Mouse (Mus musculus): ENCODE results near the gene Cmbl. TPM values are rescaled to one million over a fixed set of nuclear protein-coding genes. Genes with fewer than 3 reads are reported as not detected.
A peak's percentile ranks its signal among the peaks of the same experiment; 100 is the strongest.
"Not testable (repeated sequence)": the region's sequence is repeated elsewhere in the genome, so short reads cannot be mapped to it uniquely, and the experiment has no call there.

Cmbl gene
- total RNA-seq, 2 experiments from 2014 or later, result 6.5 TPM; not detected in 1

DNA sequence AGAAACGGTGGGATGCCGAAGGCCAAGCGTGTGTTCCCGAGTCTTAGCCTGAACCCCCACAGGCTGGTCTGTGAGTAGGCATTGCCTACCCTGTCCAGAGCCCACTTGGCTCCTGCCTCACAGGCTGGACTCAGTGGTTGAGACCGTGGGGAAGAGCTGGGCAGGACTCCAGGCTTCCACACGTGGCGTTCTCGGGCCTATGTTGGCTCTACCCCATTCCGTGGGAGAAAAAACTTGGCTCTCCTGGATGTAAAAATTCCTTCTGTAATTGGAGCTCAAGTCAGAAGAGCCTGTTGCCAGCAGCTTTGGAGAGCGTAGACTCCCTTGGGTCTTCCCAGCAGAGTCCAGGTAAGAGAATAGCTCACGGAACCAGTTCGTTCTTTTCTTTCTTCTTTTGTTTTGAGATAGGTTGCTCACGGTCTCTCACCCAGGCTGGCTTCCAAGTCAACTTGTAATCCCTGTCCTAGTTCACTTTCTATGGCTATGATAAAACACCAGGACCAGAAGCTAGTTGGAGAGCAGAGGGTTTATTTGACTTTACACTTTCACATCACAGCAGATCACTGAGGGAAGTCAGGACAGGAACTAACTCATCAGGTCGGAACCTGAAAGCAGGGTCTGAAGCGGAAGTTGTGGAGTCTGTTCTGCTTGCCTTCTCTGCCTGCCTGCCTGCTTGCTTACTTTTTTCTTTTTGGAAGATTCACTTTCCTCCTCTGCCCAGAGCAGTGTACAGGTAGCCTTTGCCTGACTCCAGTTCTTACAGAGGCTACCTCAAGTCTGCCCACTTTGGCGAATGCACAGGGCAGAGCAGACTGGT lies 6.9 kb downstream of the Cmbl start:
- no peak for ATAC-seq (replicated peaks; ENCODE audit: low FRiP score, poor library complexity, severe bottlenecking)

DNA sequence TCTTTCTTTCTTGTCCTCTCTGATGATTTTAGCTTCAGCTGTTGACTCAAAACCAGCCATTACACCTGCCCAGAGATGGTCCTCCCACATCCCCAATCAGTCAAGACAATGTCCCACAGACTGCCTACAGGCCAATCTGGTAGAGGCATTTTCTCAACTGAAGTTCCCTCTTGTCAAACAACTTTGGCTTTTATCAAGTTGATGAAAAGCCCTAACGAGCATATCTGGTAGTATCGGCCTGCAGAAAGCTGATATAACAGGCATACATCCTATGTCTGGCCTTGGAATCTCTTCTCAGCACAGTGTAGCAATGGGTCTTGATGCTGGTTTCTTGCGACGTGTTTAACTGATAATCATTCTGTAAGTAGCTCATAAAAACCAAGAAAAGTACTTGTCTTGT lies 8.1 kb downstream of the Cmbl start:
- ATAC-seq (replicated peaks; ENCODE audit: low FRiP score, poor library complexity, severe bottlenecking), result no peak

DNA sequence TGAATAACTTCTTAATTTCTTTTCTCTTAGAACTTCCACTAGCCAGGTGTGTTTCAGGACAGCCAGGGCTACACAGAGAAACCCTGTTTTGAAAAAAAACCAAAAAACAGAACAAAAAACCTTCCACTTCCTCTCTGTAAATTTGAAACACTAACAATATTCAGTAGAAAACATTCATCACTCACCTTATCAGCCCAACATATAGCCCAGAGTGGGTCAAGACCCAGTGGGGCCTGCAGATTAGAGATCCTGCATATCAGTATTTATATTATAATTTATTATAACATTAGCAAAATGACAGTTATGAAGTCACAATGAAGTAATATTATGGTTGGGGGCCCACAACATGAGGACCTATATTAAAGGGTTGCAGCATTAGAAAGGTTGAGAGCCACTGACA lies 8.5 kb downstream of the Cmbl start:
- no peak for ATAC-seq (replicated peaks; ENCODE audit: low FRiP score, poor library complexity, severe bottlenecking)

DNA sequence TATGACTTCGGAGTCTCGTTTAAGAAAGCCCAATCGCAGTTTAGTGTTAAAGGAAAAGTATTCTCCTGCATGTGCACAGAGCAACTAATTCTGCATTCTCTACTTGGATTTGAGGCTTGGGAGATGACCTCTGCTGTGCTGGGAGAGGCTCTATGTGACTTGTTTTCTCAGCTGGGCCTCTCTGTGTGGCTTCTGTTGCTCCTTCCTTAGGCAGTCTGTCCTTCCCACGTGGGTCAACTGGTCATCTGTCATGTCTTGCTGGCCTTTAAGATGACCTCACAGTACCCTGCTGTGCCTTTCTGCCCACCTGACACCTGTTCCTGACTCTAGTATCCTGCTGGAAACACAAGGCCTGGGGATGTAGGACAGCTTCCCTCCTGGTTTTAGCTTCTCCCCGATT lies 10.9 kb downstream of the Cmbl start:
- no peak for ATAC-seq (replicated peaks; ENCODE audit: low FRiP score, poor library complexity, severe bottlenecking)

DNA sequence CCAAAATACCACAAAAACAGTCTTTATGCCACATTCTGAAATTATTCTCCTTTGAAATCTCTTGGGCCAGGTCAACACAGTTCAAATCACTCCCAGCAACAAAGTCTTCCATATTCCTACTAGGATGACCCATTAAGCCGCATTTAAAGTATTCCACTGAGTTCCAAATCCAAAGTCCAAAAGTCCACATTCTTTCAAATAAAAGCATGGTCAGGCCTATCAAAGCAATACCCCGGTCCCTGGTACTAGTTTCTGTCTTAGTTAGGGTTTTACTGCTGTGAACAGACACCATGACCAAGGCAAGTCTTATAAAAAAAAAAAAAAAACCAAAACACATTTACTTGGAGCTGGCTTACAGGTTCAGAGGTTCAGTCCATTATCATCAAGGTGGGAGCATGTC lies 15.9 kb downstream of the Cmbl start:
- ATAC-seq (replicated peaks; ENCODE audit: low FRiP score, poor library complexity, severe bottlenecking), result not testable (repeated sequence)

DNA sequence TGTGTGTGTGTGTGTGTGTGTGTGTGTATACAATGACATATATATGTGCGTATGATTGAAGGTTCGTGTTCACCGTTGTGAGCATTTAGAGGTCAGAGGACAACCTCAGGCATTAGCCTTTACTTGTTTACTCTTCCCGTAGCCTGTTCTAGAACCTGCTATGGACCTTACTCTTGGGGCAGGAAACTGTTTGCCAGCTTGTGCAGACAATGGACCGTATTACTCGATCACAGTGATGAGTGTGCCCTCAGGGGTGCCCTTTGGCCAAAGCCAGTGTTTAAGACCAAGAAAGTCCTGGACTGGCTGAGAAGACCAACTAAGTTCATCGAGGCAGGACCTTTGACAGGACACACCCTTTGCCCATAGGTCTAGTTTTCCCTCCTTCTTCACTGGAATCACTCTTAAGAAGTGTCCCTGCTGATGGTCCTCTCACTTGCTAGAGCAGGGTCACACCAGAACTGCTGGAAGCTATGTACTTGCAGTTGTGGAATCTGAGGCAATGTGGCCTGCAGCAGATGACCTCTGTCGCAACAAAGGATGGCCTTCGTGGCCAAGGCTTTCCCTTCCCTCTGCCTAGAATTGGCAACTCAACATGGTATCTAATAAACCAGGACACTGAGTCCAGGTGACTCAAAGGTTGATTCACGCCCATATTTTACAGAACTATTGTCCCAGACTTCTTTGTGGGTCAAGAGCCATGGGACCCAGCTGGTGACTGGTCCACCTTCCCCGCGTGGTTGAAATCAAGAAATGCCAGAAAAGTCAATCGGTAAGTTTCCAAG lies 18.3 kb downstream of the Cmbl start:
- ATAC-seq (replicated peaks; ENCODE audit: low FRiP score, poor library complexity, severe bottlenecking), result no peak

DNA sequence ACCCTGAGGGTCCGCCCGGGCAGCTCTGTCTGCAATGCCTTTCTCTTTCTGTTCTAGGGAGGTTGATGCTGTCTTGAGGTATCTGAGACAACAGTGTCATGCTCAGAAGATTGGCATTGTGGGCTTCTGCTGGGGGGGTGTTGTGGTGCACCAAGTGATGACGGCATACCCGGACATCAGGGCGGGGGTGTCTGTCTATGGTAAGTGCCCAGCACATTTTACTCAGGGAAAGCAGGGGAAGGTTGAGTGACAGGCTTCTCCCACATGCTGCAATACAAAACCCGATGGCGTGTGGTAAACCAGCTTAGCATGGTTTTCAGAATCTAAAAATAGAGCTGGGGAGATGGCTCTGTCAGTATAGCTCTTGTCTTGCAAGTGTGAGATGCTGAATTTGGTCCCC lies 20.0 kb downstream of the Cmbl start:
- ATAC-seq (replicated peaks; ENCODE audit: low FRiP score, poor library complexity, severe bottlenecking), result no peak

DNA sequence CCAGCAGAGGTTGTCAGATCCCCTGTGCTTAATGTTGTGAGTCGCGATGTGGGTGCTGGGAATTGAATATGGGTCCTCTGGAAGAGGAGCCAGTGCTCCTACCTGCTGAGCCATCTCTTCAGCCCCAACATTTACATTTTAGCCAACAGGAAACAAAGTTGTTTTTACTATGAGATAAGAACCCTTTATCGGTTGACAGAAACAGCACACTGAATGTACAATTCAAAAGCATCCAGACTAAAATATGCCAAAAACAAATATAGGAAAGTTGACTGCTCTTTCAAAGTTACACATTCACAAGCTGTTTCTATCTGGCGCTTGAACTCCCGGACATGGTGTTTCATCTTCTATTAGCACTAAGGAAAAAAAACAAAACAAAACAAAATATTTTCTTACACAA lies 20.9 kb downstream of the Cmbl start:
- no peak for ATAC-seq (replicated peaks; ENCODE audit: low FRiP score, poor library complexity, severe bottlenecking)

DNA sequence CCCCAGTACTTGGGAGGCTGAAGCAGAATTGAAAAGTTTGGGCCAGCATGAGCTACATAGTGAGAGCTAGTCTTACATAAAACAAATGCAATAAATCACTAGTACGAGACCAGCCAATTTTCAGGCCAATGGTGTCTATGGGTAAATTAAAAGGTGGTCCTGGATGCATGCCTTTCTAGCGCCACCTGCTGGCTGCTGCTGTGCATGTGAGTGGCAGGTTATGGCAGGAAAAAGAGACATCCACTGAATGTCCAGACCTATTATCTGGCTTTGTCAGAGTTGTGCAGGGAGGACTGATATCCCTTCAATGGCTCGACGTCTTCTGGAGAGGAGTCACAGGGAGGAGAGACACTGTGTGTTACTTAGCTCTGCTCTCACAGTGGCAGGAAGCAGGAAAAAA lies 21.3 kb downstream of the Cmbl start:
- peak; percentile 84 for ATAC-seq (replicated peaks; ENCODE audit: low FRiP score, poor library complexity, severe bottlenecking)

DNA sequence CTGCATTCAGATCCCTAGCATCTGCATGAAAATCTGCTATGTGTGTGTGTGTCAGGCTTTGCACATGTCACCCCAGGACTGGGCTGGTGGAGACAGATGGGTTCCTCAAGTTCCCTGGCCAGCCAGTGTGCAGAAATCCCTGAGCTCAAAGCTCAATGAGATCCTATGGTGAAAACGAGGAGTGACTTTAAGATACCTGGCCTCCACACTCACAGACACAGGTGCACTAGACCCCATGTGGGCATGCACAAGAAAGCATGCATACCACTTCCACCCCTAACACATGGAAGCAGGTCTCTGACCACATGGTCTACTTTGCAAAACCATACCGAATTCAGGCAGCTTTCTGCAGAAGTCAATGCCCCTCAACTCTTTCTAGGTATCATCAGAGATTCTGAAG lies 22.6 kb downstream of the Cmbl start:
- ATAC-seq (replicated peaks; ENCODE audit: low FRiP score, poor library complexity, severe bottlenecking), result no peak

DNA sequence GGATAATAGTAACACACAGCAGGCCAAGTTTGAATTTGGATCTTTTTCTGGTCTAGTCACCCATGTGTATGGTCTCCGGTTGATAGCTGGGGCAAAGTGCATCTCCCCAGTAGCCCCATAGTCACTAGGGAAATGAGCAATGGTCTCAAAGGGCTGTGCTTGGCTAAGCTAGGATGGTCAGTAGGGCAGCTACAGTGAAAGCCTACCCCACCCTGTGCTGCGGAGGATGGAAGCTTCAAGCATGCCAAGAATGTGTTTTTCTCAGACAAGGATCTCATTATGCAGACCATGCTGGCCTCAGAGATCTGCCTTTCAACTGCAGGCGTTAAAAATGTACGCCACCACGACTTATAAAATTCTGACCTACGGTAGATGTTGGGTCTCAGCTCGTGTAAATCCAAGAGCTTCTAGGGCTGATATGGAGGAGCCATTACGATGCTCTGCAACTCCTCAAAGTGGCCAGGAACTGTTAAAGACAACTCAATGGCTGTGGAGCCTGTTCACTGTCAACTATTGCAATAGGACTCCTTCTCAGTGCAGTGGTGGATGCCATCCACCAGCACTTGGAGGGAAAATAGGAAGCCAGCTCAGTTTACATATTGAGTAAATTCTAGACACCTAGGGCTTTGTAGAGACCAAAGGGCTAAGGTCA lies 23.9 kb downstream of the Cmbl start:
- ATAC-seq (replicated peaks; ENCODE audit: low FRiP score, poor library complexity, severe bottlenecking), result no peak

DNA sequence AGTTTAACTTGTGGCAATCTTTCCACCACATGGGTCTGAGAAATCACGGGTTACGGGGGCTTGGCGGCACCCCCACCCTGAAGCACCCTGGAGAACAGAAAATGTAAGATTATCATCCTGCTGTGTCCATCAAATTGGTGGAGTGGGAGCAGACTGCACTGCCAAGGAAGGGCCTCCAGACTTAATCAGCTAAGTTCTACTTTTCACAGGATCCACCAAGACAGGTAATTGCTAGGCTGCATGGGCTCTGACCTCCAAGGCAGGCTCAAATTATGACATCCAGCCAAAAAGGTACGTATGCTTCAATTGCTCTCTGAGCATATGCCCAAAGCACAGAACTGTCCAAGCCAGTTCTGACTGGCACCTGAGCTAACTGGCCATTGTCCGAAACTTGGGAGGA lies 25.0 kb downstream of the Cmbl start:
- ATAC-seq (replicated peaks; ENCODE audit: low FRiP score, poor library complexity, severe bottlenecking), result no peak

DNA sequence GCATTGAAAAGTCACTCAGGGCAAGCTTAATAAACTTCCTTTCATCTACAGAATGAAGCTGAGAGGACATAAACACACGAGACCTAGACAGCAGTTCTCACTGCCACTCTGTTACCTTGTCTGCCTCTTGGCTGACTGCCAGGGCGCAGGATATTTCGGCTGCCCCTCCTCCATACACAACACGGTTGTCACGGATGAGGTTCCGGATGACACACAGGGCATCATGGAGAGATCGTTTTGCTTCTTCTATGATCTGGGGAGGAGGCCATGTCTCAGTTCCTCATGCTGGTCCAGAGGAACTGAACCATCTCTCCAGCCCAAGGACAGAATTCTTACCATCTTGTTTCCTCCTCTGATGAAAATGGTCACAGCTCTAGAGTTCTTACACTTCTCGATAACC lies 27.3 kb downstream of the Cmbl start:
- no peak for ATAC-seq (replicated peaks; ENCODE audit: low FRiP score, poor library complexity, severe bottlenecking)

DNA sequence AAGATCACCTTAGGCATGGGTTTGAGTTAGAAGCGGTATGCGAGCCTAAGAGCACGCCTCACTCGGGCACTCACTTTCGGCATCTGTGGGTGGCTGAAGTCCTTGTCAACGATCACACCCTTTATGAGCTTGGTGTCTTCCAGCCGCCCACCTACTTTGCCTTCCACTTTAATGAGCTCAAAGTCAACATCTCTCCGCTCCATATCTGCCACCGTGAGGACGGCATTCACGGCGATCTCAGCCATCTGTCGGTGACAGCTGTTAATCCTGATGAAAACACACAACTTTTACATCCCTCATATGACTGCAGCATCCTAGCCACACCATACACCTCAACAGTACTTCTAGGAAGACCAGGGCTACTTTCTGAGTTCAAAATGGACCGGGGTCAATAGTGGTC lies 29.1 kb downstream of the Cmbl start:
- no peak for ATAC-seq (replicated peaks; ENCODE audit: low FRiP score, poor library complexity, severe bottlenecking)

DNA sequence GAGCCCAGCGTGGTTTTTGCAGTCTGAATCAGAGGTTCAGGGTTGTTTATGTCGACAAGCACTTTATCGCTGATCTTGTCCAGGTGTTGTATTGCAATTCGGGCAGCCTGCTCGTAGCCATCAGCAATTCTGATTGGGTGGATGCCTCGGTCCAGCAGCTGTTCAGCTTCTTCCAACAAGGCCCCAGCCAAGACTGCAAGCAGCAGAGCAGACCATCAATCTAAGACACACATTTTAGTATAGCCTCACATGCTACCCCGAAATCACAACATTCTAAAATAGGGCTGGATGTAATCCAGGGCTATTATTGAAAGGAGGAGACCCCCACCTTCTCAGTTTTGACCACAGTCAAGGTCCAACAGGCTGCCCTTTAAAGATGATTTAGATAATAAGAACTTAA lies 30.5 kb downstream of the Cmbl start:
- ATAC-seq (replicated peaks; ENCODE audit: low FRiP score, poor library complexity, severe bottlenecking), result no peak

DNA sequence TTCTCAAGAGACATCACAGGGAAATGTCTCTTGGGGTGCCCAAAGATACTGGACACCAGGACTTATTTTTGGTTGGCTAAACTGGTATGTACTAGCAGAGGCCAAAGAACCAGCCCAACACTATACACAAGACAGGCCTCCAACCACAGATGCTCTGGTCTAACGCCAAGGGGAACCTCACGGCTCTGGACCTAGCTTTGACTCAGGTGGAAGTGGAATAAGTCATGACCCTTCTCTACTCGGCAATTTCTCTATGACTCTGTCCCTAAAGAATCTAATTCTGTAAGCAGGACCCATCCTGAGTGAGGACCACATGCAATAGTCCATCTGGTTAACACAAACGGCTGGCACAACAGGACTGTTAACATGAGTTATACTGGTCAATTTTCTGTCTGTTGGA lies 34.6 kb downstream of the Cmbl start:
- ATAC-seq (replicated peaks; ENCODE audit: low FRiP score, poor library complexity, severe bottlenecking), result no peak

DNA sequence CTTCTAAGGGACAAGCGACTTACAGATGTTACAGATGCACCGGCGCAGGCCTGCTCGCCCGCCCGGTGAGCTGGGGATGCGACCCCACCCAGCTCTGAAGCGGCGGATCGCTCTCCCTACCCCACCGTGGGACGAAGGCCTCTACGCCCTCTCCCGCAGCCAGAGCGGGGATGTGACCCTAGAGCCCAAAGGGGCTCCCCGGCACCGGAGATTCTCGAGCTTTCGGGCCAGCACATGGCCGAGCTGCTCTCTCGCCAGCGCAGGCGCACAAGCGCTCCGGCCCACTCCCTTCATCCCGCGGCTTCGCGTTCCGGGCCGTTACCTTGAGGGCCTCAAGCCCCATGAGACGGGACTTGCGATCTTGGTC lies 36.1 kb downstream of the Cmbl start:
- ATAC-seq (replicated peaks; ENCODE audit: low FRiP score, poor library complexity, severe bottlenecking), result peak; percentile 78

DNA sequence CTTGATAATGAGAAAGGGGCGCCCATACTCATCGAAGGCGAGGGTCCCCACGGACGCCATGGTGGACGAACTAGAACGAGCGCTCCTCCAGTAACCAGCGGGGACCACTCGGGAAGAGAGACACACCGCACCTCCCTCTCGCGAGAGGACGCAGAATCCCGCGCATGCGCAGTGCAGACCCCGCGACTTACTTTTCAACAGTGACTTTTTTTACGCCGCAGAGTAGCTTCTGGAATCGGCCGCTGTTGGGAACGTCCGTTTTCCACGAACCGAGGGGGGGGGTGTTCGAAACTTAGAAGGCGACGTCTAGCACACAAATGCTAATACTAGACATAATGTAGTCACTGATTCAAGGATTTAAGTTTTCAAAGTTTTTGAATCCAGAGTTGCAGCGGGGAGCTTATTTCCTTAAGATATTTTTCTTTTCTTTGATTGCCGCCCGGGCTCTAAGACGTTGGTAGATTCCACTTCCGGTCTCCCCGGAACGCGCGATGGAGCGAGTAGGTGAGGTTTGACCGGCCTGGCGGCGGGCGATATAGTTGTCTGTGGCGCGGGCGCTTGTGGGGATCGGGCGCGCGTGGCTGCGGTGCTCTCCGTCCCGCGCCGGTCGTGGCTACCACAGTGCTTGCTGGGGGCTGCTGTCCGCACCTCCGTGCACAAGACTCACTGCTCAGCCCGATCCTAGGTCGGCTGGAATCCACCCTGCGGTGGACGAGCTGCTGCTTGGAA lies 36.6 kb downstream of the Cmbl start, which contains the start of the genes Cct5 and Fam173b:
Cct5 (minus strand) TSS at position 159 of the 729 bp plus-strand sequence.
Fam173b (plus strand) TSS at position 207 of the 729 bp plus-strand sequence.
- ATAC-seq (replicated peaks; ENCODE audit: low FRiP score, poor library complexity, severe bottlenecking), result peak; percentile 89

DNA sequence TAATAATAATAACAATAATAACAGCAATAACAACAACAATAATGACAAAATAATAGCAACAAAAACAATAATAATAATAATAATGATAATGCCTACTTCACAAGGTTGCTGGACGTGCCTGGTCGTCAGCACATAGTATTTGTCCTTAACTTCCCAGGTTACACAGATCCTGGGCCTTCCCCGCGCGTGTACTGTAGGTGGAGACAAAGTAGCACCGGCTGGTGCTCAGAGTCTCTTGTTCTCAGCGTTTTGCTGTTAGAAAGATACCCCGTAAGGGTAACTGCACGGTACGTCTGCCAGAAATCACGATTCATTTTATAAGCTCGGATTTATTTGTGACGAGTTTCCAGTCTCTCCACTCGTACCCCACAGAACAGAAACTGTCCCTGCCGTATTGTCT lies 37.2 kb downstream of the Cmbl start:
- ATAC-seq (replicated peaks; ENCODE audit: low FRiP score, poor library complexity, severe bottlenecking), result no peak

DNA sequence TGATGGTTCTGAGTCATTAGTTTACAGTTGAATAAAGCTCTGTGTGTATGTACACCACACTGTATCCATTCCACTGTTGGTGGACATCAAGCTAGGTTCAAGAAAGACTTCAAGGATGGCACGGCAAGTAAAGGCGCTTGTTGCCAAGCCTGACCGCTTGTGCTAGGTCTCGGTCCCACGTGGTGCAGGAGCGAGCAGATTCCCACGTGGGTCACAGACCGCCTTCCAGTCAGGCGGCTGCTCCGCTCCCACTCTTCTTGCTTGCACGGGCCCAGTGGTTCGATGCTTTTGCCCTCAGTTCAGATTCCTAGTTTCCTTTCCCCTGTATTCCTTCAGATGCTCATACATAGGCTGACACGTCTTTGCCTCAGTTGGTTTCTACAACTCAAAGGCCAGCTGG lies 37.9 kb downstream of the Cmbl start:
- no peak for ATAC-seq (replicated peaks; ENCODE audit: low FRiP score, poor library complexity, severe bottlenecking)

All from erythroblast, adult 5-6 weeks (primary cell).